Mouse (Mus musculus) liver, embryonic 13.5 days (tissue): Measurements from ENCODE around the gene Pip4k2b. TPM values are rescaled to one million over a fixed set of nuclear protein-coding genes. Genes with fewer than 3 reads are reported as not detected.
"Not testable (repeated sequence)": the region's sequence is repeated elsewhere in the genome, so short reads cannot be mapped to it uniquely, and the experiment has no call there.

Experiments
- ATAC-seq: fragments of 200-750 bp; cut with Nextera tagmentation; 2 replicates; pipeline ENCODE4 v1.8.0; 2017; ENCODE audit warnings: low read depth, mild to moderate bottlenecking, moderate number of reproducible peaks, moderate library complexity
- DNase-seq: peaks from one replicate; pipeline ENCODE4 v3.0.0; 2022
- H3K27ac ChIP-seq: fragments of 300-500 bp; sonication (generic); 2 replicates; pipeline ENCODE4 v1.5.1; 2015; ENCODE audit warnings: moderate library complexity, mild to moderate bottlenecking, inconsistent platforms
- H3K27me3 ChIP-seq: fragments of 300-500 bp; sonication (generic); 2 replicates; pipeline ENCODE4 v1.6.1; 2015; ENCODE audit warnings: mild to moderate bottlenecking, inconsistent platforms
- H3K36me3 ChIP-seq: fragments of 300-500 bp; sonication (generic); 2 replicates; pipeline ENCODE4 v1.6.1; 2015; ENCODE audit warnings: mild to moderate bottlenecking, inconsistent platforms
- H3K4me1 ChIP-seq: fragments of 300-500 bp; sonication (generic); replicated peaks from 2 replicates; pipeline ENCODE4 v1.6.1; 2015; ENCODE audit warnings: inconsistent platforms
- H3K4me2 ChIP-seq: fragments of 300-500 bp; sonication (generic); 2 replicates; pipeline ENCODE4 v1.6.1; 2015; ENCODE audit warnings: inconsistent platforms, mild to moderate bottlenecking, moderate library complexity
- H3K4me3 ChIP-seq: fragments of 300-500 bp; sonication (generic); replicated peaks from 2 replicates; pipeline ENCODE4 v1.5.1; 2015; ENCODE audit warnings: mild to moderate bottlenecking, inconsistent platforms
- H3K9ac ChIP-seq: fragments of 300-500 bp; sonication (generic); 2 replicates; pipeline ENCODE4 v1.6.1; 2015; ENCODE audit warnings: mild to moderate bottlenecking, inconsistent platforms
- H3K9me3 ChIP-seq: fragments of 300-500 bp; sonication (generic); replicated peaks from 2 replicates; pipeline ENCODE4 v1.6.1; 2016; ENCODE audit warnings: inconsistent platforms
- whole genome bisulfite sequencing: fragments of 180-500 bp; shearing (Covaris S2); methylation state at CpG from one replicate; pipeline ENCODE4 v1.1.7; 2015; ENCODE audit not compliant: insufficient replicate concordance; 5-methylcytosine and 5-hydroxymethylcytosine counted together
- polyA plus RNA-seq: library from polyadenylated mRNA; unstranded; fragments of >200 nt; fragmentation: Nextera tagmentation; extraction: Ambion mirVana; gene quantifications from 2 replicates; pipeline ENCODE4 v1.2.1, GENCODE M21; 2015

The Pip4k2b gene
- polyA plus RNA-seq, 1 experiment from 2014 or later: 0.88 TPM

DNA sequence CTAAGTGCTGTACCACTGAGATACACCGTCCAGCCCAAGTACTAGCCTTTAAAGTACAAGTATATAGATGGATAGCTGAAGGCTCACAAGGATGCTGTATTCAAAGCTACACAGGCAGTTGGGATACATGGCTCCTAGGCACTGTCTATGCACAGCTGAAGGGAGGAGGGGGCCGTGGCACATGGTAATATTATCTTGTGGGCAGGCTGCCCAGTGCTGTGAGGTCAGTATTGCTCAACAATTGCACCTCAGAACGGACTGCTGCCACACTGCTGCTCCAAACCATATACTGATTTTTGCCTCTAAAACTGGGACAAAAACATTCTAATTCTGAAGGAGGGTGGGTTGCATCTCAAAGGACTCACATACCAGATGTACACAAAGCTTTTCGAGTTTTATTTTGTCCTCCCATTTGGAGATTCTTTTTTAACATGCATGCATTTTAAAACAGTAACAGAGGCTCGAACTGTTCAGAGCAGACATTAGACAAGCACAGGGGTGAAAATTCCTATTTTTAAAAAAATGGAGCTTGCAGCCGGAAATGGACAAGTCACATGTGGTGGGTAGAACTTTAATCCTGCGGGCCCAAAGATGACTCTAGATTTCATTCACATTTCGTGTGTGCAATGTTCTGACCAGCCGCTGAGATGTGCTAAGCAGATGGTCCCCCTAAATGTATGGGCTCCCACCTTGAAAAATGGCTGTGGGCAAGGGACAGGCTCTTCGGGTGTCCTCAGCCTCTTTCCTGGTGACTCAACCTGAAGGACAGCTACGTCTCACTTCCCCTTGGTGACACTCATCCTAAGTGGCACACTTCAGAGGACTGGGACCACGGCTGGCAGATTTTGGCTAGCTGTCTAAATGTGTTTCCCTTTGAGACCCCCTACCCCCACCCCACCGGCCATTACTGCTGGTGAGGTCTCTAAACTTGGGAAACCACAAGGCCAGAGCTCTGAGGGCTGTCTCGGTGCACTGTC lies 29.4 kb downstream of the Pip4k2b start:
- Histone ChIP-seq H3K9me3 (no peaks in the 10 kb centered on the region), H3K4me2 (no peak overlapping the region), H3K9ac (no peak overlapping the region), H3K27me3 (no peaks in the 10 kb centered on the region), H3K4me1 (peaks cover 9% of the 10 kb centered on the region; the same call in 1 of the 2 replicates), H3K36me3 (peaks cover 75% of the 10 kb centered on the region), H3K27ac (no peak overlapping the region), H3K4me3 (no peak overlapping the region)
- DNase-seq (no peak), ATAC-seq (0 out of 2 replicates have a peak, but pooled peaks have one; percentile 37)
- 68% methylated on average over 14 of the region's 14 CpGs for WGBS

DNA sequence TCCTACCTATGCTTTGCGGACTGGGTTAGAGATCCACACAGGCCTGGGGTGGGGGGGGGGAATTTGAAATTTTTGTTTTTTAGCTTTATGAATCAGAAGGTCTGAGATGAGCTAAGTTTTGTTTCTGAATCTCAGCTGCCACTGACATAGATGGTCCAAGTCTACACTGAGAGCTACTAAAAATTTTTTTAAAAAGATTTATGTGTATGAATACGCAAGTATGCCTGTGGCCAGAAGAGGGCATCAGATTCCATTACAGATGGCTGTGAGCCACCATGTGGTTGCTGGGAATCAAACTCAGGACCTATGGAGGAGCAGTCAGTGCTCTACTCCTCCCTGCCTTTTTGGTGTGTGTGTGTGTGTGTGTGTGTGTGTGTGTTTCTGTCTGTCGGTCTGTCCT lies 30.1 kb downstream of the Pip4k2b start:
- Histone ChIP-seq H3K4me1 (peaks cover 4% of the 10 kb centered on the region; the same call in 1 of the 2 replicates), H3K27me3 (no peaks in the 10 kb centered on the region), H3K4me2 (no peak overlapping the region), H3K27ac (no peak overlapping the region), H3K36me3 (peaks cover 69% of the 10 kb centered on the region), H3K4me3 (no peak overlapping the region), H3K9me3 (no peaks in the 10 kb centered on the region), H3K9ac (no peak overlapping the region)
- DNase-seq (no peak), ATAC-seq (no peak)
- 91% methylated on average over 3 of the region's 3 CpGs for WGBS

DNA sequence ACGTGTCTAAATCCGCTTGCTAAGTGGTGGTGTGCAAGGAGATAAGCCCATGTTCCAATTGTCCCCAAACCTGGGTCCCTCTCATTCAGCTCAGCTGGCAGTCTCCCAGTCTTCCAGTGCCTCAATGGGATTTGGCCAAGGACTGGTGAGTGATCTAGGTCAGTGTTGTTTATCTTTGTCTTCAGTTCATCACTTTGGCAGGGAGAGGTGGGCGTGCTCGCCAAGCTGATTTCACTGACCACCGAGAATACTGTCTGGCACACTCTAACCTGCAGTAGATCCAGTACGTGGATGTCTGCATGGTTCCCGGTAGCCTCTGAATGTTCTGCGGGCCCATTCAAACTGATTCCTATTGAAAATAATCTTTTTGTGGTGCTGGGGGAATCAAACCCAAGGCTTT lies 30.6 kb downstream of the Pip4k2b start:
- no peak overlapping the region for H3K4me2 ChIP-seq
- H3K9me3 ChIP-seq: no peaks in the 10 kb centered on the region
- H3K4me1 ChIP-seq: no peaks in the 10 kb centered on the region; the same call in 1 of the 2 replicates
- H3K36me3 ChIP-seq: peaks cover 69% of the 10 kb centered on the region
- WGBS: 79% methylated on average over 8 of the region's 8 CpGs
- no peaks in the 10 kb centered on the region for H3K27me3 ChIP-seq
- DNase-seq (no peak), ATAC-seq (no peak)
- no peak overlapping the region for H3K4me3 ChIP-seq
- no peak overlapping the region for H3K9ac ChIP-seq
- H3K27ac ChIP-seq: no peak overlapping the region

DNA sequence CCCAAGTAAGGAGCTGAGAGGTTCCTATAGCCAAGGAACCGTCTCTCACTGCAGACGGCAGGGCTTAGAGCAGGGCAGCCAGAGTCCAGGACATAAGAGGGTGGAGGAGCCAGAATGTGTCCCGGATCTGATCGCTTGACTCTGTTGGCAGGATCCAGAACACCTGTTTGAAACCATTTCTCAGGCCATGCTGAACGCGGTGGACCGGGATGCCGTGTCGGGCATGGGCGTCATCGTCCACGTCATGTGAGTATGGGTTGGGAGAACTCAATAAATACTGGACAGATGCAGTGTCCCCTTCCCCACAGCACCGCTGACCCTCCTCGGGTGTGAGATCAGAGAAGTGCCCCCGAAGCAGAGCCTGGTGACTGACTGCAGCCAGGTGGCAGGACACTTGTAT lies 32.2 kb downstream of the Pip4k2b start:
- Histone ChIP-seq H3K36me3 (peaks cover 68% of the 10 kb centered on the region), H3K9me3 (no peaks in the 10 kb centered on the region), H3K27me3 (no peaks in the 10 kb centered on the region), H3K4me1 (no peaks in the 10 kb centered on the region), H3K27ac (no peak overlapping the region), H3K9ac (no peak overlapping the region), H3K4me3 (no peak overlapping the region), H3K4me2 (no peak overlapping the region)
- 91% methylated on average over 15 of the region's 15 CpGs for whole genome bisulfite sequencing
- DNase-seq: no peak
- ATAC-seq: no peak

DNA sequence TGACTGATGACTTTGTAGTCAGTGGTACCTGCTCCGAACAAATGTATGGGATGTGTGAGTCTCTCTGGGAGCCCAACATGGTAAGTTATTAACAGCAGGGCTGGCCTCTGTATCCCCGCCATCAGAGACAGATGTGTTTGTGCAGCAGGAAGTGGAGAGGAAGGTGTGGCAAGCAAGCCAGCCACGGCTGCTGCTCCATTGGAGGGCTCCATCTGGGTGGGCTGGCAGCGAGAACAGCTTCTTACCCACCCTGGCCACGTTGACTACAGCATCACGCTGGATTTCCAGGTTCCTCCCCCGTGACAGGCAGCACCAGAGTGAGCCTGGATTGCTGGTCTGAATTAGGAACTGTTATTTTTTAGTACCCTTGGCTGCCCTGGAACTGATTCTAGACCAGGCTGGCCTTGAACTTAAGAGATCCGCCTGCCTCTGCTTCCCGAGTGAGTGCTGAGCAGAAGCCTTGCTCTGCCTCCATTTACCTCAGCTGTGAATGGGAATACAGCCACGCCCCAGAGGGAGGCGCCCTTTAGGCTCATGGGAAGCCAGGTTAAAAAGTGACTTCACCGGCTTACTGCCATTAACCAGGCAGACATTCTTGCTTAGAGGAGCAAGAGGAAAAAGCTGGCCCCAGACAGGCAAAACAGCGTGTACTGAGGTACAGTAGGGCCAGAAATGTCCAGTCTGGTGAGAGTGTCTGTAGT lies 33.2 kb downstream of the Pip4k2b start:
- WGBS: 67% methylated on average over 13 of the region's 13 CpGs
- no peaks in the 10 kb centered on the region for H3K27me3 ChIP-seq
- no peak for DNase-seq
- no peak overlapping the region for H3K9ac ChIP-seq
- no peak overlapping the region for H3K27ac ChIP-seq
- H3K36me3 ChIP-seq: peaks cover 71% of the 10 kb centered on the region
- no peak overlapping the region for H3K4me2 ChIP-seq
- H3K9me3 ChIP-seq: no peaks in the 10 kb centered on the region
- no peak overlapping the region for H3K4me3 ChIP-seq
- H3K4me1 ChIP-seq: 0 out of 2 replicates have a peak, but pooled peaks cover 1% of the 10 kb centered on the region
- no peak for ATAC-seq

DNA sequence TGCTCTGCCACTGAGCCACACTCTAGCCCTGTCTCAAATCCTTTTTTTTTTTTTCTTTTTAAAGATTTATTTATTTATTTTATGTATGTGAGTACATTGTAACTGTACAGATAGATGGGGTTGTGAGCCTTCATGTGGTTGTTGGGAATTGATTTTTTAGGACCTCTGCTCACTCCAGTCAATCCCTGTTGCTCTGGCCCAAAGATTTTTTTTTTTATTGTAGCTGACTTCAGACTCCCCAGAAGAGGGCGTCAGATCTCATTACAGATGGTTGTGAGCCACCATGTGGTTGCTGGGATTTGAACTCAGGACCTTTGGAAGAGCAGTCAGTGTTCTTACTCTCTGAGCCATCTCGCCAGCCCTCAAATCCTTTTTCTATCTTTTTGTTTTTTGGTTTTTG lies 34.4 kb downstream of the Pip4k2b start:
- not testable (repeated sequence) for H3K27ac ChIP-seq, H3K9ac ChIP-seq, H3K9me3 ChIP-seq, ATAC-seq, H3K4me2 ChIP-seq, H3K4me3 ChIP-seq, H3K27me3 ChIP-seq, DNase-seq
- 66% methylated on average over 2 of the region's 2 CpGs for WGBS
- peaks cover 82% of the 10 kb centered on the region for H3K36me3 ChIP-seq
- H3K4me1 ChIP-seq: peaks cover 11% of the 10 kb centered on the region

DNA sequence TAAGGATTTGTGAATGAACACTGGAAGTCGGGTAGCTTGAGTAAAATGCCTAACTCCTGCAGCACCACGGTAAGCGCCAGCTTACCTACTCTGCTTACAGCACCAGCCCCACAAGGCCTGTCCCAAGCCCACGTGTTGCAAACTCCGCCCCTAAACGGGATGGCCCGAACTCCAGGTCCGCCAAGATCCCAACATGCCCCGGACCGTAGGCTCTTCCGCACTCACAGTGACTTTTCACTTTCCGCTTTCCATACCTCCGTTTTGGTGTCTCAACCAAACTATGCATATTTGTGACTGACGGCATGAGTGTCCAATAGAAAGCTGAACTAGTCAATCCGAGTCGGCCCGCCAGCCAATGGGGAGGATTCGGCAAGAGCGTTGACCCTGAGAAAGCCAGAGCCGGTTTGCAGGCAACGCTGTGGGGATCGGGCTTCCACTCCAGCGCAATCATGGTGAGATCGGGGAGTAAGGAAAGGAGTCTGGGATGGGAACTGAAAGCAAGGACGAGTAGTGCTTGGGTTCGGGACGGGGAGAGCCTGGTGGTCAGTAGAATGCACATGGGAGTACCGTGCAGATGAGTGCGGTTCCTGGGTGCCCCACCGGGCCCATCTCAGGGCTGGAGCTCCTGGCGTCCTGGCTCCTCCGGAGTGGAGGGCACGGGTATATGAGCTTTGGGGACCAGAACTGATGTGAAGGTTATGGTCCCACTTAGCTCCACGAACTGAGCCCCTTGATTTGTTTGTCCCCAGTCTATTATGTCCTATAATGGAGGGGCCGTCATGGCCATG lies 41.3 kb downstream of the Pip4k2b start, which contains the start of gene Psmb3:
Gene Psmb3, plus strand, starts transcription at position 361 of the 788 bp plus-strand sequence.
- peak within 1 kb of the TSS; percentile 71 for H3K27ac ChIP-seq
- DNase-seq (peak; percentile 99), ATAC-seq (peak; percentile 92)
- WGBS: under 1% methylated on average over 35 of the region's 35 CpGs
- H3K27me3 ChIP-seq: peaks cover 43% of the 10 kb centered on the region
- H3K4me2 ChIP-seq: peak within 1 kb of the TSS; percentile 85
- H3K4me1 ChIP-seq: peaks cover 62% of the 10 kb centered on the region
- H3K9me3 ChIP-seq: no peaks in the 10 kb centered on the region
- peak within 1 kb of the TSS; percentile 77 for H3K4me3 ChIP-seq
- H3K9ac ChIP-seq: peak within 1 kb of the TSS; percentile 80
- H3K36me3 ChIP-seq: peaks cover 34% of the 10 kb centered on the region

DNA sequence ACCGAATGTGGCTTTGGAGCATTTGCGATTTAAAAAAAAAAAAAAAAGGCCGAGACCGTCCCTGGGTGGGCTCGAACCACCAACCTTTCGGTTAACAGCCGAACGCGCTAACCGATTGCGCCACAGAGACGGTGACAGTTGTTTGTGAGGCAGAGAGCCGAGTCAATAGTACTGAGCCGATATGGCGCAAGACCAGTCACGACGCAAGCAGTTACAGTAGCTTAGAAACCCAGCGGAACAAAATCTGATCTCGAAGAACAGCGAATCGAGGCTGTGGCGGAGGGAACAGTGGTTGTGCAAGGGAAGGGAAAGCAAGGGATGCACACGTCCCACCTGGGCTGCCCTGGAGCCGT lies 42.1 kb downstream of the Pip4k2b start:
- Histone ChIP-seq H3K4me2 (peak overlapping the region; percentile 85), H3K27me3 (peaks cover 51% of the 10 kb centered on the region), H3K9ac (peak overlapping the region; percentile 75), H3K9me3 (no peaks in the 10 kb centered on the region), H3K4me3 (peak overlapping the region; percentile 77), H3K36me3 (peaks cover 26% of the 10 kb centered on the region), H3K4me1 (peaks cover 71% of the 10 kb centered on the region), H3K27ac (peak overlapping the region; percentile 65; the same call in 1 of the 2 replicates)
- DNase-seq: peak; percentile 75
- ATAC-seq: 0 out of 2 replicates have a peak, but pooled peaks have one; percentile 0
- WGBS: under 1% methylated on average over 24 of the region's 24 CpGs

DNA sequence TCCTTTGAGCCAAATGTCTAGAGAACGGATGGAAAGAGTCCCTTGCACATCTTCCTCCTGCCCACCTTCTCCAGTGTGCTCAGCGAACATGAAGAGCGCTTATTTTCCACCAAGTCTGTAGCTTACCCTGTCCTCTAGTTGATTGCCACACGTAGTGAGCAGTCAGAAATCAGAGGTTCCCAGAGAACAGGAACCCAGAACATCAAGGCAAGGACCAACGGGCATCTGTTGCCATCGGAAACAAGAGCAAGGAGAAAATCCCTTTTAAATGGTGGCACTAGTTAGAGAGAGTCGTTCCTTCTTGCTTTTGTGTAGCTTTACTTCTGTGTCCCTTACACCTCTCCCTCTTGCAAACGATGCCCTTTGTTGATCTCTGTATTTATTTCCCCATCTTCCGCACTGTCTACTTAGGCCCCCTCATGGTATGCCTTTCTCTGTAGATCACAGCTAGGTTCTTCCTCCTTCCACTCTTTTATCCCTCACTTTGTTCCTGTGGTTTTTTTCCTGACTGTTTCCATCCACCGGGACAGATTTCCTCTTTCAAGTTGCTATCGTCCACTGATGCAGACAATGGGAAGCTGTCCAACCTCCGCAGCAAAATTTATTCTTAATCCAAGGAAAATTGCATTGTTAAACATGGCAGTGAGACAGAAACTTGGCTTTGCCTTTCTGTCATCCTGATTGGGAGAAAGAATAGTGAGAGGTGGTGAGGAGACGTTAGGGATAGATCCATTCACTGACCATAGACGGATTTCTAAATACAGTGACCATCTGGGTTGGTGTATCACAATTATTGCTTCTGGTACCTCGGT lies 42.7 kb downstream of the Pip4k2b start:
- no peak for DNase-seq
- H3K4me2 ChIP-seq: peak overlapping the region; percentile 85
- 37% methylated on average over 15 of the region's 15 CpGs for WGBS
- H3K9me3 ChIP-seq: no peaks in the 10 kb centered on the region
- H3K9ac ChIP-seq: no peak overlapping the region
- peak overlapping the region; percentile 77 for H3K4me3 ChIP-seq
- H3K27me3 ChIP-seq: peaks cover 55% of the 10 kb centered on the region
- H3K36me3 ChIP-seq: peaks cover 20% of the 10 kb centered on the region
- peaks cover 71% of the 10 kb centered on the region for H3K4me1 ChIP-seq
- no peak for ATAC-seq
- H3K27ac ChIP-seq: no peak overlapping the region
